Mouse (Mus musculus): ENCODE results near the gene Lrrc20.

Lrrc20 gene

DNA sequence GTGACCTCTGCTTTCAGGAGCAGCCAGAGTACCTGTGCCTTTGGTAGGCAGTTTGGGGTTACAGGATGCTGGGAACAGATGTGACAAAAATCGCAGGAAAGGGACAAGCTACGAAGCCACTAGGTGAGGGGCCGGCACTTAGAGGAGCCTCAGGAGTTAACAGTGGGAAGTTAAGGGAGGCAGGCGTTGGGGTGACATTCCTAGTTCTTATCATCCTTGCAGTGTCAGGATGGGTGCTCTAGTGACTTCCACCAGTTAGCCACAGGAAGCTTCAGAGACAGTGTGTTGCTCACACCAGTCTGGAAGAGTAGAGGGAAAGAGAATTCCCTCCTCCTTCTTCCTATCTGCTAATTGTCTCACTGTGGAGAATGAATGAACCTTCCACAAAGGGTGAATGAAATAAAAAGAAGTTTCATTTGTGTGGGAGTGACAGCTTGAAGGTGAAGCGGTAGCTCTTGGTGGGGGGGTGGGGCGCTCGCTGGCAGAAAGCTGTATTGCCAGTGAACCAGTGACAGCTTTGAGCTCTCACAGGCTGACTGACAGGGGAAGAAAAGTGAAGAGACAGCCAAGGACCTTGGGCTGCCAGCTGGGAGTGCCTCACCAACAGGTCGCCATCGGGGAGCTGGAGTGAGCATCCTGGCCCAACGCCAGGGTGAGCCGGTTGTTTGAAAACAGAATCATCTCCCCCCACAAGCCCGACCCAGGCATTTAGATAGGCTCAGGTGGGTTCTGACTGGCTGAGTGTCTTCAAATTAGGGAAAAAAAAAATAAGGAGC lies 41.9 kb downstream of the Lrrc20 start:
- DNase-seq (ENCODE audit: low read depth): no peak

DNA sequence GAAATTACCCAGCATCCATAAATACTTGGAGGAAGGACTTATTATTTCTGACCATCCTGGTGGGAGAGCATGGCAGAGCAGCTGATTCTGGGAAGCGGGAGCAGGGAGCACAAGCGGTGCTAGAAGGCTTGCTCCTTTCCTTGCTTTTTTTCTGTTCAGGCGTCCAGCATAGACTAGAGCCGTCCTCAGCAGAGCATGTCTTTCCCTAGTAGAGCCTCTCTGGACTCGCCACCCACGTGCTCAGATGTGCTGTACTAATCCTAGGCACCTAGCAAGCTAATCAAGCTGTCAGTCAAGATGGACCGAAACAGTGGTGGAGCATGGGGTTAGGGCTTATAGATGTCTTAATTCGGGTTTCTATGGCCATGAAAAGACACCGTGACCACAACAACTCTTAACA lies 42.7 kb downstream of the Lrrc20 start:
- no peak for DNase-seq (ENCODE audit: low read depth)

DNA sequence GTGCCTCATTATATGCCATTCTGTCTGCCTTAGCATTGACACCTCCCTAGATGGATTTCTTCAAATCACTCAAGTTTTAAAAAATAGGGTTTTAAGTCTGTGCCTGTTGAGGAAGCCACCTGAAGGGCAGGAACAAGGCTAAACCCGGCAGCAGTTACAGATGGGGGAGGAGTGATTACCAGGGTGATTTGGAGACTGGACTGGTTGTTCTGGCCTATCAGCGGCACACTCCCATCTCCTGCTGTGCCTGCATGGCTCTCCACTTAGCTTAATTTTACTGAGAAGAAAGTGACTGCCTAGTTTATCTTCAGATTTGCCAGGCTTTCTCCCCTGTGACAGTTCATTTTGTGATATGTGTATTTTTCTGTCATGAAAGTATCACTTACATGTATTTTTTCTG lies 43.9 kb downstream of the Lrrc20 start:
- DNase-seq (ENCODE audit: low read depth): no peak

DNA sequence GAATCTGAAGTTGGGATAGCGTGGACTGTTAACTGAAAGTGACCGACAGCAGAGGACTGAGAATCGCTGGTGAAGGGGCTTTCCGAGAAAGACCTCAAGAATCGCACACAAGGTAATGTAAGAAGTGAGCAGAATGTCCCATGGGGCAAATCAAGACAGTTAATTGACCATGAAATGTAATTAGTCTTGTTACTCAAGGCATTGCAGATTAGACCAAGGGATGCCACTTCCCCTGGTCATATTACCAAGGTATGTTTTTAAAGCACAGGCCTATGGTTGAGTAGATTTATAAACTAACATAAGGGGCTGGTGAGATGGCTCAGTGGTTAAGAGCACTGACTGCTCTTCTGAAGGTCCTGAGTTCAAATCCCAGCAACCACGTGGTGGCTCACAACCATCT lies 45.1 kb downstream of the Lrrc20 start:
- DNase-seq (ENCODE audit: low read depth): no peak

DNA sequence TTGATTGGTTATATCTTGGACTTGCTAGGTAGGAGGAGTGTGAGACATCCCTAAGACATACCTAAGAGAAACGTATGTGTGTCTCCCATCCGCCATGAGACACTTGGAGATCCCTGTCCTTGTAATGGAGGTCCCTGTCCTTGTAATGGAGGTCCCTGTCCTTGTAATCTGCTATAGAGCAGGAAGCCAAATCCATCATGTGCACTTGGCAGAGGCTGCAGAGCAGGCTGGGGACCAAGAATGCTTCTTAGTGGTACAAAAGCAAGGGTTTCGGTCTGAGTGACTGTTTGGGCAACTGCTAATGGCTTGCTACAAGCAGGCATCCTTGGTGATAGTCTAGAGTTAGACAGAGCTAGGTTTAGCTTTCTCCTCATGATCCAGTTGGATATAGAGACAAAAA lies 55.3 kb downstream of the Lrrc20 start:
- no peak for DNase-seq (ENCODE audit: low read depth)

DNA sequence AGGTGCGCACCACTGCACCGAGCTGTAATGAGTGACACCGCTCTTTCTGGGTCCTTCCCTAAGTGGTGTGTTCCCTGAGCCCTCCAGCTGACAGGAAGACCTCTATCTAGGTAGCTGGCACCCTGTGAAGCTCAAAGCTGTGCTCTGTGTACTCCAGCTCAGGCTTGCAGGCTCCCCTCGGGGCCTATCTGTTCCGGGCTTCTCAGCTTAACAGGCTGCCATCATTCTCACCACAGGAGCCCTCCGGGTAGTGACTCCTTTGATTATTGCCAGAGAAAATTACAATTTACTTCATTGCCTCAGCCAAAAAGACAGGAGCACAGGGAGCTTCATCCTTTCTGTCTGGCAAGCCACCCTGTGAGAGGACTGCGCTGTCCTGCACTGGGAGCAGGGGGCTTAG lies 57.7 kb downstream of the Lrrc20 start:
- DNase-seq (ENCODE audit: low read depth): no peak

- DNase-seq (ENCODE audit: low read depth): peak; percentile 54
Measured at GRCm38 (mm10) chr10:61534371-61535101, 58.9 kb downstream of the Lrrc20 start.

DNA sequence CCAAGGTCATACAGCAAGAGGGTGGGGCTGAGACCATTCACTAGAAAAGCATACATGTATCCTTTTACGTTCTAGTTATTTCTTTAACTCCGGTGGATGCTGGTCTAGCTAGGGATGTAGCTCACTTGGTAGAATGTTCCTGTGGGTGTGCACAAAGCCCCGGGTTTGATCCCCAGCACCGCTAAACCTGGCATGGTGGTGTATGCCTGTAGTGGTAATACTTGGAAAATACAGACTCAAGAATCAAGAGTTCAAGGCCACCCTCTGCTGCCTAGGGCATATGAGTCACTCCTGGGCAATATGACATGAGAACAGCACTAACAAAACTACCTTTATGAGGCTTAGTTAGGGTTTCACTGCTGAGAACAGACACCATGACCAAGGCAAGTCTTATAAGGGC lies 59.8 kb downstream of the Lrrc20 start:
- no peak for DNase-seq (ENCODE audit: low read depth)

DNA sequence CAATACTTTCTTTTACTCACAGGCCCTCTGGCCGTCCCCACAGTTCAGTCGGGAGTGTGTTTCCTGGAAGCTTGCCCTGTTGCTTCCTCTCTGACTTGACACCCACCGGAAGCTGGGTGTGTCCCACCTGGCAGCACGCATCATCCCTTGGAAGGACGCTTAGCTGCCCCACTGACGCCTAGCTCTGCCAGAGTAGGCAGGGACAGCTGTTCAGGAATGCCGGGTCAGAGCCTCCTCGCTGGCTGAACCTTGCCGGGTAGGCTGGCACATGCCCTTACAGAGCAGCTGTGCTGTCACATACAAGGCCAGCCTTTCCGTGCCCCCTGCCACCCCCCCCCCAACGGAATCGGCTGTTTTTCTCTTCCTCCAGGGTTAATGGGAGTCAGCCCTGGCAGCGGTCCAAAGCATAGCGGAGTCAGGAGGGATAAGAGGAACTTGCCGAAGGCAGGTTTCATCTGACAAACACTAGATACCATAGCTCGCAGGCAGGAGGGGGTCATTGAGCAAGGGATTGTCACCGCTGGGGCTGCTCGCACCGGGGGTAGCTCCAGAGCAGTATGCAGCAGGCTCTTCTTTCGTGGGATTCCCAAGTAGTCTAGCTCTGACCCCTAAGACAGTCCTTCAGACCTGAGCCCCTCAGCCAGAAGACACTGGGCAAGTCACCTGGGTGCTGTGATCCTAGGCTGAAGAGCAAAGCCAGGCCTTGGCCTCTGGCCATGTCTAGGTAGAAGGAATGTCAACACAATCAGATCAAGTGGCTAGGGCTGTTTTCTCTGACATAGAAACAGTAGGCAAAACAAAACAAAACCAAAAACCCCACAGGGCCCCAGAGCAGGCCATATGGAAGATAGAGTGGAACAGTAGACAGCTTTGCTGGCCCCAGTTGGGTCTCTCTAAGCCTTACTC lies 60.8 kb downstream of the Lrrc20 start:
- DNase-seq (ENCODE audit: low read depth): no peak

GRCm38 (mm10) chr10:61537036-61537380 lies 61.4 kb downstream of the Lrrc20 start:
- no peak for DNase-seq (ENCODE audit: low read depth)

DNA sequence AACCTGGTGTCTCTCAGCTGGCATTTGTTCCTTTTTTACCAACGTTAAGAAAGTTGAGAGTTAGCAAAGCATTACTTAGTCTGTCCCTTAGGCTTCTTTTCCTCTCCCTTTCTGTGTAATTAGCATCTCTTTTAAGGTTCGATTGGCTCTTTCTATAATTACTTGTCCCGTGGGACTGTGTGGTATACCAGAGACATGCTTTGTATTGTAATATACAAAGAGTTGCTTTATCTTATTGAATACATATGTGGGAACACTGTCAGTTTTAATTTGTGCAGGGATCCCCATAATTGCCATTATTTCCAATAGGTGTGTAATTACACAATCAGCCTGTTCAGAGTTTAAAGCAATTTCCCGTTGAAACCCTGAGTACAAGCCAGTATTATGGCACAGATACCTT lies 62.8 kb downstream of the Lrrc20 start:
- DNase-seq (ENCODE audit: low read depth): no peak

- DNase-seq (ENCODE audit: low read depth): peak; percentile 56
Measured at GRCm38 (mm10) chr10:61544127-61544862, 68.7 kb downstream of the Lrrc20 start.

- no peak for DNase-seq (ENCODE audit: low read depth)
Measured at GRCm38 (mm10) chr10:61544863-61545240, 69.3 kb downstream of the Lrrc20 start.

DNA sequence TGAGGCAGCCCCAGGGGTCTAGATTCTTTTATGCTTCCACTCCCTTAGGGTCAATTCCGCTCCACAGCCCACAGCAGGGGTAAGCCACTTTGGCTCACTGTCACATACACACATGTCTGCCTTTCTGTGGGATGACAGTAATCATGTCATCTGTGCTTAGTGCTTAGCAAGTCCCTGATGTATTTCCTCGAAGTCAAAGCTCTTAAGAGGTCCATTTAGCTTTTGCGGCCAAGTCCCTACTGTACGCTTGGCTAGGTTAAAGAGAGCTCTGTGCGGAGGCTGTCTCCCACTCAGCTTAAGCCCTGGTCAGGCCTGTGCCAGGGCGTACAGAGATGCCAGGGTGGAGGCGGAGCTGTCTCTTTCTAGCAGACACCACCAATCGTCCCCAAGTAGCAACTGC lies 74.5 kb downstream of the Lrrc20 start:
- no peak for DNase-seq (ENCODE audit: low read depth)

- no peak for DNase-seq (ENCODE audit: low read depth)
Measured at GRCm38 (mm10) chr10:61555155-61555554, 79.6 kb downstream of the Lrrc20 start.

DNA sequence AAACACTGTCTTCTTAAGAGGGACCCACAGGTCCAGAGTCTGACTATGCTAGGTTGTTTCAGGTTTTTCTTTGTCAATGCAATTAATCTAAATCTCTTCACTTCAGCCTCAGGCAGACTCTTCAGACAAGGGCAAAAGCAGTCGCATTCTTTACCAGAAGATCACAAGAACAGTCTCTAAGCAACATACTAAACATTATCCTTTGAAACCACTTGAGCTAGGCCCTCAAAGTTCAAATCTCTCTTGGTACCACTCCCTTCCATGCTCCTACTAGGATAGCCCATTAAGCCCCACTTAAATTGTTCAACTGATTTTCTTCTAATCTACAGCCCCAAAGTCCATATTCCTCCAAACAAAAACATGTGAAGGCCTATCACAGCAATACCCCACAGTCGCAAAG lies 83.0 kb downstream of the Lrrc20 start:
- no peak for DNase-seq (ENCODE audit: low read depth)

GRCm38 (mm10) chr10:61559544-61559943 lies 83.9 kb downstream of the Lrrc20 start:
- DNase-seq (ENCODE audit: low read depth): no peak

DNA sequence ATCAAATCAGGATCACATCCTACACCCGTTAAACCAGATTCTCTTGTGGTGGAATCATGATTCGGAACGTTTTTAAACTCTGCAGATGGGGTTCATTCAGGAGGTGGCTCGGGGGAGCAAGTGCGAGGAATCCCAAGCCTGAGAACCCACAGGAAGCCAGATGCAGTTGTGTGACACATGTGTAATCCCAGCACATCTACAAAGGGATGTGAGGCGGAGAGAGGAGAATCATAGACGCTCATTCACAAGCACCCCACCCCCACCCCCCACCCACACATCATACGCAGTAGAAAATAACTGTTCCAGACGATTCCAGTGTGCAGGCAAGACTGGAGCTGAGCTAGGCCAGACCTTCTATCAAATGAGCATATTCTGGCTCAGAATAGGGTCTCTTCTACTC lies 87.9 kb downstream of the Lrrc20 start:
- no peak for DNase-seq (ENCODE audit: low read depth)

DNA sequence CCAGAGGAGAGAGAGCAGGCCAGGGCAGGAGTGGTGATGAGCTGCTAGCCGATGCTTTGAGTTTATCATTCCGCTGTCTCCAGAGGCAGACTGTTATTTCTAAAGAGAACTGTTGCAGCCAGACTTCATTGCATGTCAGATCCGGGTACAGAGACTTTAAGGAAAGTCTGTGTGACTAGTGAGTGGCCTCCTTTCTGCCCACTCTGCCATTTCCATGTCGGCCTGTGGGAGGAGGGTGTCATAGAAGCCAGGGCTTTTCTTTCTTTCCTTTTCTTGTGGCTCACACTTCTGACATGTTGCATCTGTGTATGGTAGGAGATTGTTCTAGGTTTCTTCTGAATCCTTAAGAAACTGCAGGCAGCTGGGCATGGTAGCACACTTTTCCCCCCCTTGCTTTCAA lies 88.8 kb downstream of the Lrrc20 start:
- no peak for DNase-seq (ENCODE audit: low read depth)

GRCm38 (mm10) chr10:61570181-61570580 lies 94.6 kb downstream of the Lrrc20 start:
- no peak for DNase-seq (ENCODE audit: low read depth)

GRCm38 (mm10) chr10:61572126-61572525 lies 96.5 kb downstream of the Lrrc20 start:
- no peak for DNase-seq (ENCODE audit: low read depth)

GRCm38 (mm10) chr10:61576120-61576767 lies 100.6 kb downstream of the Lrrc20 start:
- DNase-seq (ENCODE audit: low read depth): no peak

Measured in c-Kit-positive CD71-positive TER-119-negative erythroid progenitor cells, embryonic 14.5 days (primary cell).